Mouse (Mus musculus) forebrain, embryonic 13.5 days (tissue): Measurements from ENCODE around the gene 4930438A08Rik. TPM values are rescaled to one million over a fixed set of nuclear protein-coding genes. Genes with fewer than 3 reads are reported as not detected.

Source experiments
- ATAC-seq: fragments of 200-750 bp; cut with Nextera tagmentation; 2 replicates; pipeline ENCODE4 v1.8.0; 2017
- H3K27ac ChIP-seq: fragments of 300-500 bp; sonication (generic); 2 replicates; pipeline ENCODE4 v1.5.1; 2015; ENCODE audit warnings: inconsistent platforms, mild to moderate bottlenecking, moderate library complexity
- H3K27me3 ChIP-seq: fragments of 300-500 bp; sonication (generic); 2 replicates; pipeline ENCODE4 v1.6.1; 2015; ENCODE audit warnings: mild to moderate bottlenecking, inconsistent platforms
- H3K36me3 ChIP-seq: fragments of 300-500 bp; sonication (generic); 2 replicates; pipeline ENCODE4 v1.6.1; 2015; ENCODE audit warnings: mild to moderate bottlenecking, inconsistent platforms; ENCODE audit not compliant: poor library complexity, severe bottlenecking
- H3K4me1 ChIP-seq: fragments of 300-500 bp; sonication (generic); 2 replicates; pipeline ENCODE4 v1.6.1; 2015; ENCODE audit warnings: inconsistent platforms
- H3K4me2 ChIP-seq: fragments of 300-500 bp; sonication (generic); 2 replicates; pipeline ENCODE4 v1.6.1; 2015; ENCODE audit warnings: inconsistent platforms, mild to moderate bottlenecking, moderate library complexity
- H3K4me3 ChIP-seq: fragments of 300-500 bp; sonication (generic); 2 replicates; pipeline ENCODE4 v1.5.1; 2015; ENCODE audit warnings: mild to moderate bottlenecking, inconsistent platforms
- H3K9ac ChIP-seq: fragments of 300-500 bp; sonication (generic); 2 replicates; pipeline ENCODE4 v1.6.1; 2015; ENCODE audit warnings: mild to moderate bottlenecking, inconsistent platforms
- H3K9me3 ChIP-seq: fragments of 300-500 bp; sonication (generic); replicated peaks from 2 replicates; pipeline ENCODE4 v1.6.1; 2016; ENCODE audit warnings: inconsistent platforms
- WGBS: fragments of 180-500 bp; shearing (Covaris S2); methylation state at CpG from one replicate; pipeline ENCODE4 v1.1.7; 2015; 5-methylcytosine and 5-hydroxymethylcytosine counted together
- polyA plus RNA-seq: library from polyadenylated mRNA; unstranded; fragments of >200 nt; fragmentation: Nextera tagmentation; extraction: Ambion mirVana; gene quantifications from 2 replicates; pipeline ENCODE4 v1.2.1, GENCODE M21; 2015

4930438A08Rik gene
- polyA plus RNA-seq, 1 experiment from 2014 or later = not detected

- Histone ChIP-seq H3K36me3 (peaks cover 63% of the 10 kb centered on the region), H3K9ac (no peak overlapping the region), H3K4me3 (no peak overlapping the region), H3K4me1 (no peaks in the 10 kb centered on the region), H3K4me2 (no peak overlapping the region), H3K27me3 (no peaks in the 10 kb centered on the region), H3K27ac (no peak overlapping the region), H3K9me3 (no peaks in the 10 kb centered on the region)
- ATAC-seq = no peak
- 95% methylated on average over 5 of the region's 5 CpGs for WGBS
Measured at GRCm38 (mm10) chr11:58315536-58316168, 41.1 kb downstream of the 4930438A08Rik start.

DNA sequence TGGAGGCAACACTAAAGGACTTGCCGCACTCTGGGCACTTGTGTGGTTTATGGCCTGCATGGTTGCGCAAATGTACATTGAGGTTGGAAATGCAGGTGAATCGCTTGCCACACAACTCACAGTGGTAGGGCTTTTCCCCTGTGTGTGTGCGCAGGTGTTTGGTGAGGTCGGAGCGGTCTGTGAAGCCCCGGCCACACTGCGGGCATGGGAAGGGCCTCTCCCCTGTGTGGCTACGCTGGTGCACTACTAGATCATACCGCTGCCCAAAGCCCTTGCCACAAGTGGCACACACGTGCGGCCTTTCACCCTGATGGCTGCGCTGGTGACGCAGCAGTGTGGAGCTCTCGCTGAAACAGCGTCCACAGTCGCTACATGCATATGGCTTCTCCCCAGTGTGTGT, 41.7 kb downstream of the 4930438A08Rik start:
- peaks cover 60% of the 10 kb centered on the region for H3K36me3 ChIP-seq
- WGBS = 87% methylated on average over 17 of the region's 17 CpGs
- no peak overlapping the region for H3K4me2 ChIP-seq
- no peak overlapping the region for H3K4me3 ChIP-seq
- H3K27ac ChIP-seq = no peak overlapping the region
- no peaks in the 10 kb centered on the region for H3K4me1 ChIP-seq
- no peaks in the 10 kb centered on the region for H3K27me3 ChIP-seq
- H3K9me3 ChIP-seq = no peaks in the 10 kb centered on the region
- H3K9ac ChIP-seq = no peak overlapping the region
- ATAC-seq = no peak

DNA sequence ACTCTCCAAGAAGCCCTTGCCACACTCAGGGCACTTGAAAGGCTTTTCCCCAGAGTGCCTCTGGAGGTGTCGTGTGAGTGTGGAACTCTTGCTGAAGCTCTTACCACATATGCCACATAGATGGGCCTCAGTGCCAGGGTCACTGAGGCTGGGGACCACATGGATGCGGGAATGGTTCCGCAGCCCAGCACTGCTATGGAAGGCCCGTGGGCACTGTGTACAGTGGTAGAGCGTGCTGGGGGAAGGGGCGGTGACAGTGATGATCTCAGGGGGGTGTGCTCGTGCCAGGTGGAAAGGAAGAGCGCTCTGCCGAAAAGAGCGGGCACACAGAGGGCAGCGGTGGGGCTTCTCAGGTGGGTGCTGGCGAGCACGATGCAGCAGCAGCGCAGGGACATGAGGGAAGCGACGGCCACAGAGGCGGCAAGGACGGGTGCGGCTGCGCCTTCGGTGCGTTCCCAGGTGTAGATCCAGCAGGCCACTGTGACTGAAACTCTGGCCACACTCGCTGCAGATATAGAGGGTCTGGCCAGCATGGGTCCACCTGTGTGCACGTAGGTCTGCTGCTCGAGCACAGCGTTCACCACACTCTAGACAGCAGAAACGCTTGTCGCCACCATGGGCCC, 42.3 kb downstream of the 4930438A08Rik start:
- H3K9me3 ChIP-seq = no peaks in the 10 kb centered on the region
- no peak overlapping the region for H3K4me2 ChIP-seq
- H3K27ac ChIP-seq = no peak overlapping the region
- no peak overlapping the region for H3K9ac ChIP-seq
- no peak for ATAC-seq
- peaks cover 56% of the 10 kb centered on the region for H3K36me3 ChIP-seq
- 80% methylated on average over 28 of the region's 28 CpGs for WGBS
- H3K4me1 ChIP-seq = peaks cover 4% of the 10 kb centered on the region
- no peaks in the 10 kb centered on the region for H3K27me3 ChIP-seq
- H3K4me3 ChIP-seq = no peak overlapping the region

DNA sequence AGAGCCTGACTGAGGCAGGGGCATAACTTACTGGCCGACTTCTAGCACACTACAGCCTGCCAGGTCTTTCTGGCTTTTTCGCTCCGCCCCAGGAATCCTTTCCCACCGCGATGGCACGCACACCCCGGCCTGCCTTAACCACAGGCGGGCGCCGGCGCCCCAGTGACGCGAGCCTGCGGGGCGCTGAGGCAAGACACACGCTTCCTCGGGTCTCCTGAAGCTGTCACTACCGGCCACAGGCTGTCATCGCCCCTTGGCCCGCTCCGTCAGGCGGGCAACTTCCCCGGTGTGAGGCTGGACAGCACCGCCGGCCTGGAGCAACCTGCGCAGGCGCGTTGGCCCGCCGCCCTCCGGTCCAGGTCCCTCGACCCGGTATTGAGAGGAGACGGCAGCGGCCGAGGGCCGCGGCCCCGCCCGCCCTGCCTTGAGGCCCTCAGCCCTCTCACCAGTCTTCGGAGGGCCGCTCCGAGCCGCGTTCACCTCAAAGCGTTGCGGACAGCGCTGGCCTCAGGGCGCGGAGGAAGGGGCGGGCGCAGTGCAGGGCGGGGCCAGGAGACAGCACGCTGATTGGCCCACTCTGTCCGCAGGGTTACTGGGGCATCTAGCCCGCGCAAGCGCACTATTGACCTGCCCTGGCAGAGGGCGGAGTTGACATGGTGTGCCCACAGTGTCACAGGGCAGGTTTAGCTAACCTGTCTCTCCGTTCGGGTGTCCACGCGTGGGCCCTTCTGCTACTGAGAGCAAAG, 48.4 kb downstream of the 4930438A08Rik start:
- Histone ChIP-seq H3K4me1 (peaks cover 20% of the 10 kb centered on the region), H3K9me3 (no peaks in the 10 kb centered on the region), H3K4me3 (peak overlapping the region; percentile 84), H3K4me2 (peak overlapping the region; percentile 87), H3K27me3 (no peaks in the 10 kb centered on the region), H3K36me3 (peaks cover 28% of the 10 kb centered on the region), H3K27ac (peak overlapping the region; percentile 95), H3K9ac (peak overlapping the region; percentile 94)
- under 1% methylated on average over 46 of the region's 63 CpGs for WGBS
- peak; percentile 99 for ATAC-seq

DNA sequence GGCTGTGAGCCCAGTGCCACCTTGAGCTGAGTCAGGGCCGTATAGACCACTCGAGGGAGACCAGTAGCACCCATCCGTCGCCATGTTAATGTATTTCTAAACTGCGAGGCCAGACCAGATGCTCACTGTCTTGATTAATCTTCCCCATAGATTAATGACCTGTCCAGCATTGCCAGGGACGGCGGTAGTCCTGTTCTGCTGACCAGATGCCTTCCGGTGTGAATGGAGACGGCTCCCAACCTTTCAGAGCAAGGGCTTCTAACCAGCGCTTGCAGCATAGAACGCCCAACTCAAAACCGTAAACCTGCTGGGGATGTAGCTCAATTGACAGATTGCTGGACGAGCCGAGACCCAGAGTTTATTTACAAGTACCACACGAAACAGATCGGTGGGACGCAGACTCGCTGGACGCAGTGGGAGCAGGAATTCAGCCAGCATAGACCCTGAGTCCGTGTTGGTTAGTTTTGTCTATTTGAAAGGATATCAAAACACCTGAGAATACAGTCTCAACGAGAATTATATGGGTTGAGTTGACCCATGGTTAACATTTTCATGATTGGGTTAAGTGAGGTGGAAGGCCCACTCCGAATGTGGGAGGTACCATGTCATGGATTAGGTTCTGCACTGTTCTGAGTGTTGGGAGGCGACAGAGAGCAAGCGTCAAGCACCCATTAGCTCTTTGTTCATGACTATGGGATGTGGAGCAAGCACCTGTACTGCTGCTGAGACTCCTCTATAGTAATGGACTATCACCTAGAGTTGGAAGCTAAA, 49.2 kb downstream of the 4930438A08Rik start:
- Histone ChIP-seq H3K4me3 (peak overlapping the region; percentile 84), H3K36me3 (peaks cover 24% of the 10 kb centered on the region), H3K9ac (peak overlapping the region; percentile 94), H3K4me1 (peaks cover 24% of the 10 kb centered on the region), H3K9me3 (no peaks in the 10 kb centered on the region), H3K27me3 (no peaks in the 10 kb centered on the region), H3K4me2 (peak overlapping the region; percentile 87), H3K27ac (peak overlapping the region; percentile 95)
- no peak; the same call in 1 of the 2 replicates for ATAC-seq
- 13% methylated on average over 24 of the region's 24 CpGs for WGBS

GRCm38 (mm10) chr11:58324614-58325229, 50.1 kb downstream of the 4930438A08Rik start:
- Histone ChIP-seq H3K4me1 (peaks cover 33% of the 10 kb centered on the region), H3K9me3 (no peaks in the 10 kb centered on the region), H3K27ac (no peak overlapping the region), H3K4me2 (no peak overlapping the region), H3K4me3 (no peak overlapping the region), H3K36me3 (peaks cover 18% of the 10 kb centered on the region), H3K27me3 (no peaks in the 10 kb centered on the region), H3K9ac (no peak overlapping the region)
- WGBS = 86% methylated on average over 3 of the region's 3 CpGs
- ATAC-seq = no peak

- ATAC-seq = no peak
- Histone ChIP-seq H3K4me3 (no peak overlapping the region), H3K27me3 (no peaks in the 10 kb centered on the region), H3K36me3 (peaks cover 21% of the 10 kb centered on the region), H3K4me1 (peaks cover 38% of the 10 kb centered on the region), H3K9ac (no peak overlapping the region), H3K4me2 (no peak overlapping the region), H3K27ac (no peak overlapping the region), H3K9me3 (no peaks in the 10 kb centered on the region)
- whole genome bisulfite sequencing = 98% methylated on average over 3 of the region's 3 CpGs
Measured at GRCm38 (mm10) chr11:58326781-58327180, 52.2 kb downstream of the 4930438A08Rik start.

GRCm38 (mm10) chr11:58329906-58330275, 55.3 kb downstream of the 4930438A08Rik start:
- H3K4me3 ChIP-seq = peak overlapping the region; percentile 87
- H3K4me1 ChIP-seq = peaks cover 39% of the 10 kb centered on the region
- peaks cover 42% of the 10 kb centered on the region for H3K36me3 ChIP-seq
- ATAC-seq = peak; percentile 34
- peak overlapping the region; percentile 32; the same call in 1 of the 2 replicates for H3K27ac ChIP-seq
- H3K9me3 ChIP-seq = no peaks in the 10 kb centered on the region
- under 1% methylated on average over 21 of the region's 21 CpGs for WGBS
- no peaks in the 10 kb centered on the region for H3K27me3 ChIP-seq
- H3K4me2 ChIP-seq = peak overlapping the region; percentile 97
- peak overlapping the region; percentile 88 for H3K9ac ChIP-seq

- H3K9ac ChIP-seq = peak within 1 kb of the TSS; percentile 88
- H3K36me3 ChIP-seq = peaks cover 44% of the 10 kb centered on the region
- peaks cover 39% of the 10 kb centered on the region for H3K4me1 ChIP-seq
- peak; percentile 96 for ATAC-seq
- H3K4me2 ChIP-seq = peak within 1 kb of the TSS; percentile 97
- no peaks in the 10 kb centered on the region for H3K27me3 ChIP-seq
- under 1% methylated on average over 52 of the region's 52 CpGs for WGBS
- H3K9me3 ChIP-seq = no peaks in the 10 kb centered on the region
- peak within 1 kb of the TSS; percentile 32 for H3K27ac ChIP-seq
- peak within 1 kb of the TSS; percentile 87 for H3K4me3 ChIP-seq
Measured at GRCm38 (mm10) chr11:58330276-58331148, 55.9 kb downstream of the 4930438A08Rik start, which contains the start of the genes Zfp672 and Sh3bp5l. Gene Zfp672 (minus strand): TSS chr11:58330339. Gene Sh3bp5l (plus strand): TSS chr11:58330724.

GRCm38 (mm10) chr11:58331149-58331495, 56.5 kb downstream of the 4930438A08Rik start:
- peak overlapping the region; percentile 87 for H3K4me3 ChIP-seq
- peaks cover 39% of the 10 kb centered on the region for H3K4me1 ChIP-seq
- WGBS = 23% methylated on average over 10 of the region's 10 CpGs
- no peaks in the 10 kb centered on the region for H3K9me3 ChIP-seq
- no peaks in the 10 kb centered on the region for H3K27me3 ChIP-seq
- ATAC-seq = no peak; the same call in 1 of the 2 replicates
- peak overlapping the region; percentile 97 for H3K4me2 ChIP-seq
- peaks cover 47% of the 10 kb centered on the region for H3K36me3 ChIP-seq
- H3K9ac ChIP-seq = peak overlapping the region; percentile 88
- no peak overlapping the region for H3K27ac ChIP-seq

DNA sequence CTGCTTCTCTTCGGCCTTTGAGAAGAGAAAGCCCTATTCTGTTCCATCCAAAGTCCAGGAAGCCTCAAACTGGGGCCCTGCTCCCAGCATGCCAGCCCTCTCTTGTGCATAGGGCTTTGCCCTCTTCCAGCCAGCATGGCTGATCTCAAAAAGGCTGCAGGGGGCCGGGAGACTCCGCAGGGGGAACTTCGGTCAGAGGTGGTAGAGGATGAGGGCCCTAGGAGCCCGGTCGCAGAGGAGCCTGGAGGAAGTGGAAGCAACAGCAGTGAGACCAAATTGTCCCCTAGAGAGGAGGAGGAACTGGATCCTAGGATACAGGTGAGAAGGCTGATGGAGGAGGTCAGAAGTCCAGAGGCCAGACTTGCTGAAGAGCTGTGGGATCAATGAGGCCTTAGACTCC, 56.9 kb downstream of the 4930438A08Rik start:
- H3K4me1 ChIP-seq = peaks cover 39% of the 10 kb centered on the region
- WGBS = 90% methylated on average over 6 of the region's 6 CpGs
- peak overlapping the region; percentile 88 for H3K9ac ChIP-seq
- H3K27me3 ChIP-seq = no peaks in the 10 kb centered on the region
- H3K36me3 ChIP-seq = peaks cover 50% of the 10 kb centered on the region
- peak overlapping the region; percentile 87 for H3K4me3 ChIP-seq
- H3K27ac ChIP-seq = no peak overlapping the region
- H3K4me2 ChIP-seq = peak overlapping the region; percentile 97
- ATAC-seq = no peak
- no peaks in the 10 kb centered on the region for H3K9me3 ChIP-seq
